Mouse (Mus musculus) brain, embryonic 14.5 days (tissue): Measurements from ENCODE around the gene Palm.

ENCODE experiments used
- CTCF ChIP-seq: fragments of 200-500 bp; IDR thresholded peaks from 2 replicates; pipeline ENCODE4 v1.5.1; 2012; ENCODE audit warnings: inconsistent platforms, mild to moderate bottlenecking, moderate library complexity, borderline replicate concordance; ENCODE audit not compliant: insufficient read depth, insufficient read length; ENCODE audit errors: extremely low read depth
- POLR2A ChIP-seq: fragments of 200-500 bp; IDR thresholded peaks from 2 replicates; pipeline ENCODE4 v1.6.1; 2012; ENCODE audit warnings: mild to moderate bottlenecking, inconsistent platforms, borderline replicate concordance; ENCODE audit not compliant: poor library complexity, insufficient read depth, insufficient read length, severe bottlenecking; ENCODE audit errors: extremely low read depth

DNA sequence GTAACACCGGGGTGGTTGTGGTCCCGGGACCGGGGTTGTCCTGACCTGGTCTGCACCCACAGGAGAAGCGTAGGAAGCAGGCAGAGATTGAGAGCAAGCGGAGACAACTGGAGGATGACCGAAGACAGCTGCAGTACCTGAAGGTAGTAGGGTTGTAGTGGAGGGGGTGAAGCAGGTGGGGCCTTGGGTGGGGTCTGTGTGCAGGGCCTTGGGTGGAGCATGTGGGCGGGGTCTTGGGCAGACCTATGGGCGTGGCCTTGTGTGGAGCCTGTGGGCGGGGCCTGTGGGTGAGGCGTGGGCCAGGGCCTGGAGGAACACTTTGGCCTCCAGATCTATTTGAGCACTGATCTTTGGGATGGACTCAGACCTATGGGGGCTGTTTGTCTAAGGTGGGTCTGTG lies 13.6 kb downstream of the Palm start:
- TF ChIP-seq CTCF (no peak), POLR2A (no peak)
